Mouse (Mus musculus) olfactory bulb, adult 2 months (tissue): ENCODE measurements around the gene Rnf150. TPM values are rescaled to one million over a fixed set of nuclear protein-coding genes. Genes with fewer than 3 reads are reported as not detected.

Experiments
- H3K27ac ChIP-seq: fragments of 200-500 bp; 2 replicates; pipeline ENCODE4 v1.5.1; 2012; ENCODE audit warnings: low read depth, low read length; ENCODE audit not compliant: insufficient read depth
- H3K4me1 ChIP-seq: fragments of 200-500 bp; 2 replicates; pipeline ENCODE4 v1.6.1; 2012; ENCODE audit warnings: low read length; ENCODE audit not compliant: control insufficient read depth, insufficient read depth
- H3K4me3 ChIP-seq: fragments of 200-500 bp; 2 replicates; pipeline ENCODE4 v1.5.1; 2012; ENCODE audit warnings: mild to moderate bottlenecking, low read depth, low read length, moderate library complexity; ENCODE audit not compliant: insufficient read depth
- CTCF ChIP-seq: fragments of 200-500 bp; IDR thresholded peaks from 2 replicates; pipeline ENCODE4 v1.5.1; 2012; ENCODE audit warnings: low read depth, mild to moderate bottlenecking, low read length, moderate library complexity; ENCODE audit not compliant: insufficient read depth
- POLR2A ChIP-seq: fragments of 200-500 bp; IDR thresholded peaks from 2 replicates; pipeline ENCODE4 v1.6.1; 2012; ENCODE audit warnings: mild to moderate bottlenecking, low read depth, low read length, moderate library complexity; ENCODE audit not compliant: insufficient read depth
- WGBS: fragments of 180-500 bp; shearing (Covaris S2); methylation state at CpG from one replicate; pipeline ENCODE4 v1.1.7; 2018; 5-methylcytosine and 5-hydroxymethylcytosine counted together
- polyA plus RNA-seq: library from polyadenylated mRNA; stranded (reverse); fragments of >200 nt; gene quantifications from 2 replicates; pipeline ENCODE4 v1.2.4, GENCODE M21; 2012; ENCODE audit warnings: low replicate concordance; ENCODE audit not compliant: missing spikeins, insufficient read depth, insufficient read length

The Rnf150 gene
- not detected in 2 replicates for polyA plus RNA-seq

GRCm38 (mm10) chr8:82863041-82863744 is at the start of gene Rnf150:
TSS of gene Rnf150 (plus strand) at chr8:82863356.
- H3K27ac ChIP-seq, result peak within 1 kb of the TSS; percentile 61
- under 1% methylated on average over 39 of the region's 39 CpGs for WGBS
- peak within 1 kb of the TSS; percentile 87 for H3K4me3 ChIP-seq
- peaks cover 3% of the 10 kb centered on the region; the same call in 1 of the 2 replicates for H3K4me1 ChIP-seq
- TF ChIP-seq POLR2A, result no peak
- peak; percentile 88 for TF ChIP-seq CTCF

- WGBS, result 48% methylated on average over 11 of the region's 11 CpGs
- no peak overlapping the region for H3K27ac ChIP-seq
- H3K4me1 ChIP-seq, result no peaks in the 10 kb centered on the region
- no peak for TF ChIP-seq CTCF
- no peak for TF ChIP-seq POLR2A
- no peak overlapping the region for H3K4me3 ChIP-seq
Observed at GRCm38 (mm10) chr8:82826135-82827046, 36.8 kb upstream of the Rnf150 start.

- TF ChIP-seq CTCF (no peak), POLR2A (no peak)
Observed at GRCm38 (mm10) chr8:82840415-82840814, 22.7 kb upstream of the Rnf150 start.

GRCm38 (mm10) chr8:82840963-82841362 is 22.2 kb upstream of the Rnf150 start:
- 32% methylated on average over 1 of the region's 1 CpGs for WGBS
- no peak for TF ChIP-seq POLR2A
- no peak for TF ChIP-seq CTCF
- Histone ChIP-seq H3K4me1 (no peaks in the 10 kb centered on the region), H3K27ac (no peak overlapping the region), H3K4me3 (no peak overlapping the region)

More at GRCm38 (mm10) chr8:82840415-82840814, 22.7 kb upstream of the Rnf150 start:
- 73% methylated on average over 3 of the region's 3 CpGs for WGBS
- no peak overlapping the region for H3K4me3 ChIP-seq
- H3K27ac ChIP-seq, result no peak overlapping the region
- H3K4me1 ChIP-seq, result no peaks in the 10 kb centered on the region

GRCm38 (mm10) chr8:82841520-82842142 is 21.5 kb upstream of the Rnf150 start:
- TF ChIP-seq CTCF (no peak), POLR2A (no peak)
- no peak overlapping the region for H3K27ac ChIP-seq
- no peaks in the 10 kb centered on the region for H3K4me1 ChIP-seq
- 51% methylated on average over 6 of the region's 6 CpGs for WGBS
- no peak overlapping the region for H3K4me3 ChIP-seq

- 32% methylated on average over 1 of the region's 1 CpGs for WGBS
Observed at GRCm38 (mm10) chr8:82843697-82844096, 19.5 kb upstream of the Rnf150 start.

GRCm38 (mm10) chr8:82844413-82844812 is 18.7 kb upstream of the Rnf150 start:
- Histone ChIP-seq H3K4me3 (no peak overlapping the region), H3K27ac (no peak overlapping the region), H3K4me1 (no peaks in the 10 kb centered on the region)
- 48% methylated on average over 1 of the region's 1 CpGs for WGBS
- no peak for TF ChIP-seq CTCF

More at GRCm38 (mm10) chr8:82843697-82844096, 19.5 kb upstream of the Rnf150 start:
- Histone ChIP-seq H3K4me1 (no peaks in the 10 kb centered on the region), H3K4me3 (no peak overlapping the region), H3K27ac (no peak overlapping the region)
- no peak for TF ChIP-seq CTCF

GRCm38 (mm10) chr8:82846098-82846497 is 17.1 kb upstream of the Rnf150 start:
- Histone ChIP-seq H3K4me1 (no peaks in the 10 kb centered on the region), H3K27ac (no peak overlapping the region), H3K4me3 (no peak overlapping the region)
- no peak for TF ChIP-seq POLR2A
- TF ChIP-seq CTCF, result no peak
- 80% methylated on average over 2 of the region's 2 CpGs for WGBS

- H3K27ac ChIP-seq, result no peak overlapping the region
- WGBS, result 70% methylated on average over 4 of the region's 4 CpGs
- no peak overlapping the region for H3K4me3 ChIP-seq
- no peaks in the 10 kb centered on the region for H3K4me1 ChIP-seq
- TF ChIP-seq POLR2A (no peak), CTCF (no peak)
Observed at GRCm38 (mm10) chr8:82846730-82847129, 16.4 kb upstream of the Rnf150 start.
